Mouse (Mus musculus): Measurements from ENCODE around the gene Cntn5. TPM values are rescaled to one million over a fixed set of nuclear protein-coding genes. Genes with fewer than 3 reads are reported as not detected.

The Cntn5 gene
- 0.52 and 3.2 TPM in 2 replicates for polyA plus RNA-seq (2015; fragmentation: Nextera tagmentation; extraction: Ambion mirVana)

DNA sequence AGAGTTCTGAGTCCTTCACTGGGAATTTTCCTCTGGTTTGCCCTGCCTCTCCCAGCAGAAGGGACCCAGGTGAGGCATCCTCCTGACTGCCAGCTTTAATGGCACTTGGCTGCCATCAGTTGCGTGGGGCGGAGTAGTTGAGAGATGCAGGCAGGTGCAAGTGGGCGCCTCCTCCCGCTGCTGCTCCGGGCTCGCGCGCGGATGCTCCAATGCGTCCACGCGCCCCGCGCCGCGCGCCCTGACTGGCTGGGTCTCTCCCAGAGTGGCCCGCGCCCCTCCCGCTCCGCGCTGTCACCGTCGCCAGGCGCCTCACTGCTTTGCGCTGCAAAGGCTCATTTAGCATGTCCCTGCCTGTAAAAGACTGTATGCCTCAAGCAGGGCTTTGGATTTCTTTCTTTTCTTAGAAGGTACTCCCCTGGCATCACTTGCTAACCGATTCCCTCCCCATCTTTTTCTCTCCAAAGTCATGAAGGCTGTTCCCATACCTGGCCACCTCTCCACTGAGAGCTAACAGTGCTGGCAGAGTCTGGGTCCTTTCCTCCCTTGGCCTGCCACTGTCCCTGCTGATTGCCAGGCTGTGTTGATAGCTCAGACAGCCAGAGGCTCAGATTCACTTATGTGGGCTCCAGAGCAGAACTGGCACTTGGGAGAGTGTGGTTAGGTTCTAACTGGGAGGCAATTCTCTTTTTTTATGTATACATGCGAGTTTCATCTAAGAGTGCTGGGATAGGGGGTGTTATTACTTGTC, at the start of gene Cntn5:
Cntn5 (minus strand) TSS at position 160 of the 748 bp plus-strand sequence.

Small RNAs within 50 kb of the gene (microRNA-seq; reads per million reads assigned to microRNA genes)
- gene Gm24496 (ENCODE audit: borderline replicate concordance, insufficient number of aligned reads): not detected
- not detected for gene Gm25086 (ENCODE audit: borderline replicate concordance, insufficient number of aligned reads)
- not detected for gene Gm26195 (ENCODE audit: borderline replicate concordance, insufficient number of aligned reads)
- not detected for gene Mir6237 (ENCODE audit: borderline replicate concordance, insufficient number of aligned reads)

Measured in adrenal gland, postnatal 0 days (tissue).